Mouse (Mus musculus) R1 (cell line): ENCODE data around the gene Slc30a5.

ENCODE experiments used
- DNase-seq: peaks from one replicate; pipeline ENCODE4 v3.0.0-alpha.2; 2018; ENCODE audit warnings: low read depth, low spot score

Gene Slc30a5

GRCm38 (mm10) chr13:100755329-100755728, 77.9 kb downstream of the Slc30a5 start:
- no peak for DNase-seq

- no peak for DNase-seq
These were observed 79.0 kb downstream of the Slc30a5 start for GRCm38 (mm10) chr13:100754186-100754585.

GRCm38 (mm10) chr13:100753011-100753410, 80.2 kb downstream of the Slc30a5 start:
- no peak for DNase-seq
